In the genomic region with DNA sequence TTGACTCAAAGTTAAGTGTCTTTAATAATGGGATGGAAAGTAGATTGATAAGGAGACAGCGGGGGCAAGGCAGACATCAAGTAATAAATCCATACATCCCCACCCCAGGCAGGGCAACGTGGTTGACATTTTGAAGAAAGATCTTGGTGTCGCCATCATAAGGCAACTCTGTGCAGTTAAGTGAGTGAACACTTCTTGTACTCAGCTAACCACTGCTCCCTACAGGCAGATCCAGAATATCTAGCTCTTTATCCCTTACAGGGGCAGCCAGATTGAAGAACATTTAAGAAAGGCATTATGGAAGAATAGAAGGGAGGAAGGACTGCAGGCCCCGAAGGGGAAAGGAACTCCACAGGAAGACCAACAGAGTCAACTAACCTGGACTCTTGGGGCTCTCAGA, we compare ENCODE assay signal across 14 mouse cellular contexts. TPM values are rescaled to one million over a fixed set of nuclear protein-coding genes. Genes with fewer than 3 reads are reported as not detected.
DNase-seq lines count a peak whose midpoint lies in the region; ATAC-seq and TF ChIP-seq lines count a peak whose summit lies in the region.
"Had no signal": no experiment of that assay in that cellular context is flagged by ENCODE, and none has a peak within 500 bp of the region (broad histone marks: within the 10 kb centered on the region; RNA-seq: fewer than 3 reads in every experiment).

No protein-coding gene starts in this region.

- TF ChIP-seq CTCF in forebrain, postnatal 0 days (IDR thresholded peaks at IDR 0.05; ENCODE audit: low read depth): 0 out of 2 replicates have a peak, but pooled peaks have one; percentile 16
- peak; percentile 57 for TF ChIP-seq CTCF in liver, postnatal 0 days (IDR thresholded peaks at IDR 0.05; ENCODE audit: low read depth)
- peak; percentile 67 for TF ChIP-seq CTCF in kidney, postnatal 0 days (IDR thresholded peaks at IDR 0.05; ENCODE audit: low read depth)

- H3K9ac ChIP-seq in forebrain, postnatal 0 days: no peak overlapping the region
- H3K9ac ChIP-seq in forebrain, embryonic 15.5 days (replicated peaks): no peak overlapping the region
- H3K9ac ChIP-seq in liver, postnatal 0 days (replicated peaks): no peak overlapping the region
- no peak overlapping the region for H3K9ac ChIP-seq in kidney, postnatal 0 days (ENCODE audit: low read depth, low read length)
- H3K9ac ChIP-seq: limb, embryonic 12.5 days had no signal

- no peak overlapping the region for H3K4me3 ChIP-seq in forebrain, postnatal 0 days (ENCODE audit: low read depth, low read length)
- no peak overlapping the region for H3K4me3 ChIP-seq in forebrain, embryonic 15.5 days
- no peak overlapping the region for H3K4me3 ChIP-seq in liver, postnatal 0 days (ENCODE audit: low read depth, low read length)
- H3K4me3 ChIP-seq in kidney, postnatal 0 days (replicated peaks; ENCODE audit: low read depth, low read length): no peak overlapping the region
- H3K4me3 ChIP-seq: erythroblast, embryonic 14.5 days; limb, embryonic 12.5 days had no signal

- 78% methylated on average over 4 of the region's 4 CpGs for WGBS in forebrain, postnatal 0 days
- 75% methylated on average over 4 of the region's 4 CpGs for WGBS in forebrain, embryonic 15.5 days
- 45% methylated on average over 4 of the region's 4 CpGs for WGBS in liver, postnatal 0 days (ENCODE audit: insufficient replicate concordance)
- 46% methylated on average over 4 of the region's 4 CpGs for WGBS in kidney, postnatal 0 days

- no peaks in the 10 kb centered on the region for H3K4me1 ChIP-seq in forebrain, postnatal 0 days (ENCODE audit: insufficient read depth)
- H3K4me1 ChIP-seq in forebrain, embryonic 15.5 days: no peaks in the 10 kb centered on the region
- H3K4me1 ChIP-seq in liver, postnatal 0 days (ENCODE audit: insufficient read depth): peaks cover 6% of the 10 kb centered on the region
- H3K4me1 ChIP-seq in kidney, postnatal 0 days (replicated peaks; ENCODE audit: insufficient read depth, low read length): peaks cover 13% of the 10 kb centered on the region

- DNase-seq in forebrain, postnatal 0 days: no peak
- DNase-seq in liver, postnatal 0 days: no peak
- DNase-seq in liver: no peak
- DNase-seq in kidney, postnatal 0 days (ENCODE audit: low spot score): peak; percentile 73
- no peak for DNase-seq in thymus, postnatal 4 days
- DNase-seq: cerebellum, postnatal 25 days; gastrocnemius, postnatal 25 days had no signal

- H3K9me3 ChIP-seq in forebrain, postnatal 0 days (ENCODE audit: low read length): no peaks in the 10 kb centered on the region
- H3K9me3 ChIP-seq in forebrain, embryonic 15.5 days: no peaks in the 10 kb centered on the region
- no peaks in the 10 kb centered on the region for H3K9me3 ChIP-seq in liver, postnatal 0 days (ENCODE audit: low read length)
- H3K9me3 ChIP-seq in kidney, postnatal 0 days (replicated peaks; ENCODE audit: low read length): no peaks in the 10 kb centered on the region
- H3K9me3 ChIP-seq: limb, embryonic 12.5 days had no signal

- no peaks in the 10 kb centered on the region for H3K36me3 ChIP-seq in forebrain, postnatal 0 days (ENCODE audit: insufficient read depth)
- no peaks in the 10 kb centered on the region for H3K36me3 ChIP-seq in forebrain, embryonic 15.5 days
- H3K36me3 ChIP-seq in liver, postnatal 0 days (replicated peaks; ENCODE audit: insufficient read depth, low read length): no peaks in the 10 kb centered on the region; the same call in 1 of the 2 replicates
- no peaks in the 10 kb centered on the region for H3K36me3 ChIP-seq in kidney, postnatal 0 days (ENCODE audit: insufficient read depth, low read length)
- H3K36me3 ChIP-seq: limb, embryonic 12.5 days had no signal

- no peak overlapping the region for H3K27ac ChIP-seq in forebrain, postnatal 0 days (ENCODE audit: low read depth, low read length)
- H3K27ac ChIP-seq in forebrain, embryonic 15.5 days (replicated peaks): no peak overlapping the region
- peak overlapping the region; percentile 61; the same call in 1 of the 2 replicates for H3K27ac ChIP-seq in liver, postnatal 0 days (ENCODE audit: low read depth)
- no peak overlapping the region for H3K27ac ChIP-seq in kidney, postnatal 0 days
- H3K27ac ChIP-seq: limb, embryonic 12.5 days had no signal

- no peak for TF ChIP-seq EP300 in liver, postnatal 0 days (IDR thresholded peaks at IDR 0.05; ENCODE audit: low read depth)

- H3K27me3 ChIP-seq in forebrain, postnatal 0 days (ENCODE audit: insufficient read depth, low read length): no peaks in the 10 kb centered on the region
- no peaks in the 10 kb centered on the region for H3K27me3 ChIP-seq in forebrain, embryonic 15.5 days
- H3K27me3 ChIP-seq in liver, postnatal 0 days (ENCODE audit: insufficient read depth, low read length): no peaks in the 10 kb centered on the region
- H3K27me3 ChIP-seq in kidney, postnatal 0 days (ENCODE audit: insufficient read depth, low read length): no peaks in the 10 kb centered on the region
- H3K27me3 ChIP-seq: limb, embryonic 12.5 days had no signal

- ATAC-seq in forebrain, postnatal 0 days: no peak
- no peak for ATAC-seq in forebrain, embryonic 15.5 days (replicated peaks)
- no peak for ATAC-seq in liver, postnatal 0 days
- ATAC-seq in kidney, postnatal 0 days (replicated peaks; ENCODE audit: low FRiP score, low read depth): no peak
- ATAC-seq in megakaryocyte progenitor cell, adult 5-6 weeks (replicated peaks; ENCODE audit: poor library complexity): no peak
- ATAC-seq in cerebellum, adult (ENCODE audit: insufficient number of reproducible peaks, low FRiP score, low TSS enrichment): no peak

- no peak overlapping the region for H3K4me2 ChIP-seq in forebrain, postnatal 0 days (ENCODE audit: low read depth)
- no peak overlapping the region for H3K4me2 ChIP-seq in forebrain, embryonic 15.5 days (replicated peaks)
- peak overlapping the region; percentile 58; the same call in 1 of the 2 replicates for H3K4me2 ChIP-seq in liver, postnatal 0 days (ENCODE audit: low read depth, low read length)
- H3K4me2 ChIP-seq in kidney, postnatal 0 days (ENCODE audit: low read length): no peak overlapping the region
- H3K4me2 ChIP-seq: limb, embryonic 12.5 days; midbrain, embryonic 11.5 days had no signal

RNA-seq across cellular contexts. Expression of a gene that starts 4.4 kb away (rescaled TPM):
- 0.23 TPM in 1 of 2 replicates, not detected in the other for total RNA-seq in forebrain, postnatal 0 days (2014; rRNA removed)
- 0.09 TPM in 1 of 2 replicates, not detected in the other for polyA plus RNA-seq in forebrain, postnatal 0 days (2015; fragmentation: Nextera tagmentation; extraction: Ambion mirVana)
- polyA plus RNA-seq in forebrain, embryonic 15.5 days (2015; fragmentation: Nextera tagmentation; extraction: Ambion mirVana): 0.11 TPM in 1 of 2 replicates, not detected in the other
- polyA plus RNA-seq in liver, postnatal 0 days (2015; fragmentation: Nextera tagmentation; extraction: Ambion mirVana): 243 and 252 TPM in 2 replicates
- 0.79 and 0.93 TPM in 2 replicates for polyA plus RNA-seq in kidney, postnatal 0 days (2015; fragmentation: Nextera tagmentation; extraction: Ambion mirVana)
- total RNA-seq in megakaryocyte progenitor cell, adult 5-6 weeks (2015): not detected in 2 replicates
- total RNA-seq in megakaryocyte progenitor cell, adult 5-6 weeks (2017): not detected in 2 replicates
- total RNA-seq: gastrocnemius, postnatal 25 days; neutrophil, adult 5-6 weeks had no signal
- polyA plus RNA-seq: erythroblast, embryonic 14.5 days had no signal

Comparison
In these comparisons a context has a peak if more than half of its experiments do, and no peak if none do; other contexts are left out.
1. CTCF ChIP-seq: peak in every context shown above with its lines; median percentile 67 in kidney, postnatal 0 days; 57 in liver, postnatal 0 days; 16 in forebrain, postnatal 0 days.
2. RNA of a gene that starts 4.4 kb away (polyA plus RNA-seq): 243 to 252 TPM in liver, postnatal 0 days; 0.79 to 0.93 TPM in kidney, postnatal 0 days, 0.11 TPM in forebrain, embryonic 15.5 days and 0.09 TPM in forebrain, postnatal 0 days; every median in the first group is over 100 times any median in the second.